Mouse (Mus musculus): ENCODE data around the gene Dcp1a. TPM values are rescaled to one million over a fixed set of nuclear protein-coding genes. Genes with fewer than 3 reads are reported as not detected.

The Dcp1a gene
- polyA plus RNA-seq, 1 experiment: 7.7 TPM

- TF ChIP-seq CTCF (IDR thresholded peaks at IDR 0.05; ENCODE audit: control insufficient read depth, insufficient read depth, insufficient read length) (no peak), USF1 (IDR thresholded peaks at IDR 0.05; ENCODE audit: low read depth) (no peak), MYOD1 (IDR thresholded peaks at IDR 0.05; ENCODE audit: control insufficient read depth, insufficient read length, low read depth) (no peak), FOSL1 (IDR thresholded peaks at IDR 0.05; ENCODE audit: insufficient read depth, low read length, poor library complexity, severe bottlenecking) (no peak), MYOG (IDR thresholded peaks at IDR 0.05; ENCODE audit: control insufficient read depth, extremely low read depth, insufficient read length) (no peak), CEBPB (IDR thresholded peaks at IDR 0.05; ENCODE audit: low read depth) (no peak), MAX (IDR thresholded peaks at IDR 0.05) (no peak)
- Histone ChIP-seq H3ac (ENCODE audit: control insufficient read depth, insufficient read length, low read depth) (no peak overlapping the region), H3K79me3 (ENCODE audit: low read depth) (peaks cover 82% of the 10 kb centered on the region), H3K36me3 (ENCODE audit: control insufficient read depth, insufficient read depth) (peaks cover 49% of the 10 kb centered on the region), H3K4me3 (ENCODE audit: insufficient read depth, poor library complexity, severe bottlenecking) (no peak overlapping the region), H3K79me2 (ENCODE audit: control insufficient read depth, insufficient read depth) (peaks cover 92% of the 10 kb centered on the region), H3K27me3 (ENCODE audit: control insufficient read depth, insufficient read depth, insufficient read length) (no peaks in the 10 kb centered on the region)
Measured at GRCm38 (mm10) chr14:30553185-30553584, 73.8 kb downstream of the Dcp1a start.

GRCm38 (mm10) chr14:30556651-30557050, 77.3 kb downstream of the Dcp1a start:
- Histone ChIP-seq H3K4me3 (ENCODE audit: insufficient read depth, poor library complexity, severe bottlenecking) (no peak overlapping the region), H3K36me3 (ENCODE audit: control insufficient read depth, insufficient read depth) (peaks cover 69% of the 10 kb centered on the region), H3K79me2 (ENCODE audit: control insufficient read depth, insufficient read depth) (peaks cover 70% of the 10 kb centered on the region), H3K79me3 (ENCODE audit: low read depth) (peaks cover 62% of the 10 kb centered on the region), H3ac (ENCODE audit: control insufficient read depth, insufficient read length, low read depth) (no peak overlapping the region), H3K27me3 (ENCODE audit: control insufficient read depth, insufficient read depth, insufficient read length) (no peaks in the 10 kb centered on the region)
- TF ChIP-seq CTCF (IDR thresholded peaks at IDR 0.05; ENCODE audit: control insufficient read depth, insufficient read depth, insufficient read length) (no peak), MYOG (IDR thresholded peaks at IDR 0.05; ENCODE audit: control insufficient read depth, extremely low read depth, insufficient read length) (no peak), CEBPB (IDR thresholded peaks at IDR 0.05; ENCODE audit: low read depth) (no peak), USF1 (IDR thresholded peaks at IDR 0.05; ENCODE audit: low read depth) (no peak), MYOD1 (IDR thresholded peaks at IDR 0.05; ENCODE audit: control insufficient read depth, insufficient read length, low read depth) (no peak), FOSL1 (IDR thresholded peaks at IDR 0.05; ENCODE audit: insufficient read depth, low read length, poor library complexity, severe bottlenecking) (no peak), MAX (IDR thresholded peaks at IDR 0.05) (no peak)

GRCm38 (mm10) chr14:30557730-30558129, 78.4 kb downstream of the Dcp1a start:
- peaks cover 51% of the 10 kb centered on the region for H3K79me3 ChIP-seq (ENCODE audit: low read depth)
- H3K27me3 ChIP-seq (ENCODE audit: control insufficient read depth, insufficient read depth, insufficient read length): no peaks in the 10 kb centered on the region
- no peak for TF ChIP-seq MAX (IDR thresholded peaks at IDR 0.05)
- no peak for TF ChIP-seq CTCF (IDR thresholded peaks at IDR 0.05; ENCODE audit: control insufficient read depth, insufficient read depth, insufficient read length)
- H3K36me3 ChIP-seq (ENCODE audit: control insufficient read depth, insufficient read depth): peaks cover 66% of the 10 kb centered on the region
- H3K4me3 ChIP-seq (ENCODE audit: insufficient read depth, poor library complexity, severe bottlenecking): no peak overlapping the region
- H3K79me2 ChIP-seq (ENCODE audit: control insufficient read depth, insufficient read depth): peaks cover 59% of the 10 kb centered on the region
- no peak overlapping the region for H3ac ChIP-seq (ENCODE audit: control insufficient read depth, insufficient read length, low read depth)

DNA sequence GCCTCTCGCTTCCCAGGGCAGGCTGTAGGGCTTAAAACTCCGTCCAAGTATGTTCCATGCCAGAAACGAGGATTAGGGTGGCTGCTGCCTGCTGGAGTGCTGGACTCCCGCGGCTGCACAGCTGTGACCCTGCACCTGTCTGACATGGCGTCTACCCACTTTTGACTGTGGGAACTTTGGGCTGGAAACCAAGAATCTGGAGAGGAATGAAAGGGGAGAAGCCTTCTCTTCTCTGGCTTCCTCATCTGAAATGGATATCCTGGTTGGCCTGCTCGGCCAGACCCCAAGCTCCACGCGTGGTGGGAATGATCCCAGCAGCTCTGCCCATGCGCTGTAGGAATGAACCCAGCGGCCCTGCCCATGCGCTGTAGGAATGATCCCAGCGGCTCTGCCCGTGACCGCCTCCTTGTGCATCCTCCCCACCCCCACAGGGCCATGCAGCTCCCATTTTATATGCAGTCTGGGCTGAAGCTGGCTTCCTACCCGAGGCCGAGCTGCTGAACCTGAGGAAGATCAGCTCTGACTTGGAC, 80.1 kb downstream of the Dcp1a start:
- Histone ChIP-seq H3K27me3 (ENCODE audit: control insufficient read depth, insufficient read depth, insufficient read length) (no peaks in the 10 kb centered on the region), H3K4me3 (ENCODE audit: insufficient read depth, poor library complexity, severe bottlenecking) (no peak overlapping the region), H3K79me3 (ENCODE audit: low read depth) (peaks cover 36% of the 10 kb centered on the region), H3K79me2 (ENCODE audit: control insufficient read depth, insufficient read depth) (peaks cover 42% of the 10 kb centered on the region), H3ac (ENCODE audit: control insufficient read depth, insufficient read length, low read depth) (no peak overlapping the region), H3K36me3 (ENCODE audit: control insufficient read depth, insufficient read depth) (peaks cover 66% of the 10 kb centered on the region)
- TF ChIP-seq MYOG (IDR thresholded peaks at IDR 0.05; ENCODE audit: control insufficient read depth, extremely low read depth, insufficient read length) (no peak), CTCF (IDR thresholded peaks at IDR 0.05; ENCODE audit: control insufficient read depth, insufficient read depth, insufficient read length) (no peak), FOSL1 (IDR thresholded peaks at IDR 0.05; ENCODE audit: insufficient read depth, low read length, poor library complexity, severe bottlenecking) (no peak), MYOD1 (IDR thresholded peaks at IDR 0.05; ENCODE audit: control insufficient read depth, insufficient read length, low read depth) (no peak), MAX (IDR thresholded peaks at IDR 0.05) (no peak), USF1 (IDR thresholded peaks at IDR 0.05; ENCODE audit: low read depth) (no peak), CEBPB (IDR thresholded peaks at IDR 0.05; ENCODE audit: low read depth) (no peak)

- no peak overlapping the region for H3ac ChIP-seq (ENCODE audit: control insufficient read depth, insufficient read length, low read depth)
- no peaks in the 10 kb centered on the region for H3K27me3 ChIP-seq (ENCODE audit: control insufficient read depth, insufficient read depth, insufficient read length)
- peaks cover 31% of the 10 kb centered on the region for H3K79me2 ChIP-seq (ENCODE audit: control insufficient read depth, insufficient read depth)
- peaks cover 68% of the 10 kb centered on the region for H3K36me3 ChIP-seq (ENCODE audit: control insufficient read depth, insufficient read depth)
- H3K79me3 ChIP-seq (ENCODE audit: low read depth): peaks cover 21% of the 10 kb centered on the region
- no peak for TF ChIP-seq CEBPB (IDR thresholded peaks at IDR 0.05; ENCODE audit: low read depth)
- TF ChIP-seq MYOD1 (IDR thresholded peaks at IDR 0.05; ENCODE audit: control insufficient read depth, insufficient read length, low read depth): no peak
- TF ChIP-seq CTCF (IDR thresholded peaks at IDR 0.05; ENCODE audit: control insufficient read depth, insufficient read depth, insufficient read length): no peak
- TF ChIP-seq MAX (IDR thresholded peaks at IDR 0.05): no peak
- no peak for TF ChIP-seq USF1 (IDR thresholded peaks at IDR 0.05; ENCODE audit: low read depth)
- no peak for TF ChIP-seq FOSL1 (IDR thresholded peaks at IDR 0.05; ENCODE audit: insufficient read depth, low read length, poor library complexity, severe bottlenecking)
- no peak for TF ChIP-seq MYOG (IDR thresholded peaks at IDR 0.05; ENCODE audit: control insufficient read depth, extremely low read depth, insufficient read length)
- H3K4me3 ChIP-seq (ENCODE audit: insufficient read depth, poor library complexity, severe bottlenecking): no peak overlapping the region
Measured at GRCm38 (mm10) chr14:30560803-30561389, 81.6 kb downstream of the Dcp1a start.
